Comparison of ENCODE assay signal across 10 mouse cellular contexts in genomic region chr11:116668839-116669238, GRCm38 (mm10). TPM values are rescaled to one million over a fixed set of nuclear protein-coding genes. Genes with fewer than 3 reads are reported as not detected.
DNase-seq lines count a peak whose midpoint lies in the region; ATAC-seq and TF ChIP-seq lines count a peak whose summit lies in the region.
"Had no signal": no experiment of that assay in that cellular context is flagged by ENCODE, and none has a peak within 500 bp of the region (broad histone marks: within the 10 kb centered on the region; RNA-seq: fewer than 3 reads in every experiment).

No protein-coding gene starts in this region.

- no peak for ATAC-seq in liver, embryonic 14.5 days (ENCODE audit: insufficient read depth)
- no peak for ATAC-seq in embryonic facial prominence, embryonic 14.5 days (ENCODE audit: low read depth)
- ATAC-seq in midbrain, embryonic 13.5 days = no peak

- peak; percentile 34; the same call in 1 of the 2 replicates for TF ChIP-seq CTCF in liver, embryonic 14.5 days (IDR thresholded peaks at IDR 0.05; ENCODE audit: low read depth)

- H3K9me3 ChIP-seq in liver, embryonic 14.5 days (ENCODE audit: control insufficient read depth, low read length) = no peaks in the 10 kb centered on the region
- H3K9me3 ChIP-seq in embryonic facial prominence, embryonic 14.5 days (ENCODE audit: control insufficient read depth, low read length) = no peaks in the 10 kb centered on the region
- no peaks in the 10 kb centered on the region for H3K9me3 ChIP-seq in midbrain, embryonic 13.5 days
- H3K9me3 ChIP-seq: limb, embryonic 12.5 days had no signal

- no peak overlapping the region for H3K4me2 ChIP-seq in liver, embryonic 14.5 days (ENCODE audit: low read depth)
- no peak overlapping the region for H3K4me2 ChIP-seq in embryonic facial prominence, embryonic 14.5 days (ENCODE audit: low read depth, low read length)
- no peak overlapping the region for H3K4me2 ChIP-seq in midbrain, embryonic 13.5 days (replicated peaks)
- H3K4me2 ChIP-seq: limb, embryonic 12.5 days had no signal

- no peak overlapping the region for H3K9ac ChIP-seq in liver, embryonic 14.5 days (replicated peaks)
- H3K9ac ChIP-seq in embryonic facial prominence, embryonic 14.5 days (ENCODE audit: low read depth, low read length) = no peak overlapping the region
- H3K9ac ChIP-seq in midbrain, embryonic 13.5 days (replicated peaks) = peak overlapping the region; percentile 16; the same call in 1 of the 2 replicates

- no peak overlapping the region for H3K4me3 ChIP-seq in liver, embryonic 14.5 days (ENCODE audit: insufficient read depth in 1 of 2, low read depth in 2 of 2, low read length in 2 of 2)
- H3K4me3 ChIP-seq in embryonic facial prominence, embryonic 14.5 days (ENCODE audit: low read depth, low read length) = no peak overlapping the region
- H3K4me3 ChIP-seq in midbrain, embryonic 13.5 days (replicated peaks) = no peak overlapping the region
- H3K4me3 ChIP-seq: limb, embryonic 12.5 days had no signal

- peaks cover 13 to 20% of the 10 kb centered on the region in 2 experiments for H3K4me1 ChIP-seq in liver, embryonic 14.5 days (replicated peaks; ENCODE audit: control insufficient read depth in 2 of 2, insufficient read depth in 2 of 2, low read length in 1 of 2)
- peaks cover 16% of the 10 kb centered on the region for H3K4me1 ChIP-seq in embryonic facial prominence, embryonic 14.5 days (ENCODE audit: control insufficient read depth, insufficient read depth, low read length)
- H3K4me1 ChIP-seq in midbrain, embryonic 13.5 days (replicated peaks) = peaks cover 53% of the 10 kb centered on the region

- no peak for TF ChIP-seq EP300 in liver, embryonic 14.5 days (IDR thresholded peaks at IDR 0.05; ENCODE audit: low read depth)

- DNase-seq in gastrocnemius, postnatal 10 days = peak; percentile 36
- DNase-seq in gastrocnemius, postnatal 25 days = no peak
- no peak for DNase-seq in liver, embryonic 14.5 days (ENCODE audit: low read depth in 3 of 3, low spot score in 3 of 3)
- DNase-seq in liver = no peak
- DNase-seq in embryonic facial prominence, embryonic 14.5 days (ENCODE audit: low spot score) = peak; percentile 24
- no peak for DNase-seq in thymus, postnatal 36 days
- no peak for DNase-seq in thymus, adult 18-20 months

- peaks cover 11% of the 10 kb centered on the region for H3K36me3 ChIP-seq in liver, embryonic 14.5 days (replicated peaks; ENCODE audit: control insufficient read depth, insufficient read depth, low read depth)
- H3K36me3 ChIP-seq in embryonic facial prominence, embryonic 14.5 days (ENCODE audit: control insufficient read depth, insufficient read depth, low read length) = peaks cover 13% of the 10 kb centered on the region
- H3K36me3 ChIP-seq in midbrain, embryonic 13.5 days = peaks cover 10% of the 10 kb centered on the region

- H3K27me3 ChIP-seq in liver, embryonic 14.5 days (ENCODE audit: control insufficient read depth, insufficient read depth, low read length) = no peaks in the 10 kb centered on the region
- H3K27me3 ChIP-seq in embryonic facial prominence, embryonic 14.5 days (replicated peaks; ENCODE audit: control insufficient read depth, insufficient read depth, low read length) = no peaks in the 10 kb centered on the region; the same call in 1 of the 2 replicates
- H3K27me3 ChIP-seq in midbrain, embryonic 13.5 days = no peaks in the 10 kb centered on the region
- H3K27me3 ChIP-seq: limb, embryonic 12.5 days had no signal

- H3K27ac ChIP-seq in liver, embryonic 14.5 days = no peak overlapping the region
- no peak overlapping the region for H3K27ac ChIP-seq in embryonic facial prominence, embryonic 14.5 days (replicated peaks; ENCODE audit: low read depth, low read length)
- H3K27ac ChIP-seq in midbrain, embryonic 13.5 days = 0 out of 2 replicates have a peak overlapping the region, but pooled peaks have one; percentile 12
- H3K27ac ChIP-seq: limb, embryonic 12.5 days had no signal

- 65% methylated on average over 7 of the region's 7 CpGs for WGBS in liver, embryonic 14.5 days (ENCODE audit: insufficient replicate concordance)
- whole genome bisulfite sequencing in embryonic facial prominence, embryonic 14.5 days = 42% methylated on average over 7 of the region's 7 CpGs
- 41% methylated on average over 7 of the region's 7 CpGs for WGBS in midbrain, embryonic 13.5 days

RNA-seq across cellular contexts. Expression of gene Cygb, which starts 14.7 kb away (rescaled TPM):
- total RNA-seq in gastrocnemius, postnatal 10 days (2021) = 10 to 100 TPM; 26.6 to 30.3 TPM
- total RNA-seq in gastrocnemius, postnatal 25 days (2021) = 10 to 100 TPM in 1 of 2 experiments, 1 to 10 TPM in 1; 7.5 to 14.7 TPM
- polyA plus RNA-seq in liver, embryonic 14.5 days (2012; rRNA removed) = 0.41 and 0.64 TPM in 2 replicates
- 0.44 and 0.81 TPM in 2 replicates for polyA plus RNA-seq in liver, embryonic 14.5 days (2014; fragmentation: Nextera tagmentation; extraction: Ambion mirVana)
- polyA plus RNA-seq in embryonic facial prominence, embryonic 14.5 days (2014; fragmentation: Nextera tagmentation; extraction: Ambion mirVana) = 17.8 and 20.5 TPM in 2 replicates
- polyA plus RNA-seq in midbrain, embryonic 13.5 days (2015; fragmentation: Nextera tagmentation; extraction: Ambion mirVana) = 8.8 TPM in 2 replicates
- total RNA-seq: common myeloid progenitor, adult 5-6 weeks had no signal

RNA-seq across cellular contexts. Expression of gene Prcd, which starts 15.5 kb away (rescaled TPM):
- total RNA-seq in gastrocnemius, postnatal 10 days (2021) = under 1 TPM in 1 of 2 experiments, not detected in 1; 0.81 TPM
- total RNA-seq in gastrocnemius, postnatal 25 days (2021) = under 1 TPM in 1 of 2 experiments, not detected in 1; 0.35 TPM
- polyA plus RNA-seq in liver, embryonic 14.5 days (2012; rRNA removed) = 0.11 and 0.14 TPM in 2 replicates
- polyA plus RNA-seq in liver, embryonic 14.5 days (2014; fragmentation: Nextera tagmentation; extraction: Ambion mirVana) = 0.19 and 0.20 TPM in 2 replicates
- polyA plus RNA-seq in embryonic facial prominence, embryonic 14.5 days (2014; fragmentation: Nextera tagmentation; extraction: Ambion mirVana) = 0.84 and 2.3 TPM in 2 replicates
- 1.0 and 1.2 TPM in 2 replicates for polyA plus RNA-seq in midbrain, embryonic 13.5 days (2015; fragmentation: Nextera tagmentation; extraction: Ambion mirVana)
- total RNA-seq: common myeloid progenitor, adult 5-6 weeks had no signal

RNA-seq across cellular contexts. Expression of gene Rhbdf2, which starts 42.0 kb away (rescaled TPM):
- 1 to 10 TPM; 5.2 to 8.4 TPM for total RNA-seq in gastrocnemius, postnatal 10 days (2021)
- 1 to 10 TPM; 6.3 to 7.5 TPM for total RNA-seq in gastrocnemius, postnatal 25 days (2021)
- polyA plus RNA-seq in liver, embryonic 14.5 days (2012; rRNA removed) = 8.3 and 11.1 TPM in 2 replicates
- polyA plus RNA-seq in liver, embryonic 14.5 days (2014; fragmentation: Nextera tagmentation; extraction: Ambion mirVana) = 3.8 and 5.2 TPM in 2 replicates
- 3.6 and 4.4 TPM in 2 replicates for polyA plus RNA-seq in embryonic facial prominence, embryonic 14.5 days (2014; fragmentation: Nextera tagmentation; extraction: Ambion mirVana)
- 0.76 and 0.77 TPM in 2 replicates for polyA plus RNA-seq in midbrain, embryonic 13.5 days (2015; fragmentation: Nextera tagmentation; extraction: Ambion mirVana)

Comparison
In these comparisons a context has a peak if more than half of its experiments do, and no peak if none do; other contexts are left out.
1. DNase-seq: peak in gastrocnemius, postnatal 10 days (single experiment) and embryonic facial prominence, embryonic 14.5 days (single experiment); none in gastrocnemius, postnatal 25 days (single experiment), liver, embryonic 14.5 days (0 of 3), liver (single experiment), thymus, postnatal 36 days (0 of 2) and thymus, adult 18-20 months (0 of 2).